Mouse (Mus musculus) small intestine, adult 10 weeks (tissue): ENCODE results near the gene Tcp10c. TPM values are rescaled to one million over a fixed set of nuclear protein-coding genes. Genes with fewer than 3 reads are reported as not detected.

Experiments used
- polyA plus RNA-seq: library from polyadenylated mRNA; stranded (reverse); fragments of 350-450 nt; fragmentation: Illumina TruSeq; extraction: RNeasy Lipid Tissue Mini Kit (QIAGEN cat#74804); gene quantifications from one replicate; pipeline ENCODE4 v1.2.3, GENCODE M21; 2014; ENCODE audit warnings: low replicate concordance

Gene Tcp10c
- not detected for polyA plus RNA-seq

DNA sequence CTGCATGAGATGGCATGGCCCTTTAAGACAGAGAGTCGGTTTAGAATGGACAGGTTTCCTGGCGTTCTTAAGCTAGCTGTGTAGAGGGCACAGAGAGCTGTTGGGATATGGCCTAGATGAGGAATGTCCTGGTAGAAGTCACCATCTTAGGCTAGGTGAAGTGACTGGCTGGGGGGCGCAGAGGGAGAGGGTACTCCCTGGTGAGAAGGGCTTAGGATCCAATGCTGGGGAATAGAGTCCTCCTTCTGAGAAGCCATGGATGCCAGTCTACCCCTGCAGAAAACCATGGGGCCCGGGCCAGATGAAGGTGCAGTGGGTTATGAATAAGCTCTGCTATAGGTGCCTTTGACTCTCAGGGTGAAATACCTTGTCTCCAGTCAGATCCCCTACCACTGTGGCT, at the start of gene Tcp10c:
Gene Tcp10c (plus strand): TSS at position 52 of the 400 bp plus-strand sequence.

Other genes starting within 250 kb of the Tcp10c start
- gene Unc93a, start 222.8 kb upstream of the Tcp10c start, polyA plus RNA-seq, result 9.6 TPM
- gene Smok2a, start 133.4 kb upstream of the Tcp10c start, polyA plus RNA-seq, result not detected
- not detected for gene Smok2b, start 124.3 kb upstream of the Tcp10c start, polyA plus RNA-seq